Mouse (Mus musculus): Measurements from ENCODE around the gene Olfr1271.
"Not testable (repeated sequence)": the region's sequence is repeated elsewhere in the genome, so short reads cannot be mapped to it uniquely, and the experiment has no call there.

Olfr1271 gene

GRCm38 (mm10) chr2:90270932-90271331 is at the start of gene Olfr1271:
TSS of gene Olfr1271 (minus strand) at chr2:90271032.
- in situ Hi-C loops (cut with MboI; ENCODE audit: low pct_unique_long_range_greater_than_20kb in 1 of 2, low sequenced_read_pairs in 2 of 2, unreplicated experiment in 1 of 2): no loop called here

GRCm38 (mm10) chr2:90292741-90293140 is 21.9 kb upstream of the Olfr1271 start, which contains the start of gene Olfr1272:
TSS of gene Olfr1272 (minus strand) at chr2:90292841.
- in situ Hi-C loops (cut with MboI; ENCODE audit: low pct_unique_long_range_greater_than_20kb in 1 of 2, low sequenced_read_pairs in 2 of 2, unreplicated experiment in 1 of 2): no loop called here

- in situ Hi-C loops (cut with MboI; ENCODE audit: low pct_unique_long_range_greater_than_20kb in 1 of 2, low sequenced_read_pairs in 2 of 2, unreplicated experiment in 1 of 2): no loop called here
Observed at GRCm38 (mm10) chr2:90257492-90257891, 13.3 kb downstream of the Olfr1271 start, which contains the start of gene Olfr142. TSS of gene Olfr142 (minus strand) at chr2:90257592.

DNA sequence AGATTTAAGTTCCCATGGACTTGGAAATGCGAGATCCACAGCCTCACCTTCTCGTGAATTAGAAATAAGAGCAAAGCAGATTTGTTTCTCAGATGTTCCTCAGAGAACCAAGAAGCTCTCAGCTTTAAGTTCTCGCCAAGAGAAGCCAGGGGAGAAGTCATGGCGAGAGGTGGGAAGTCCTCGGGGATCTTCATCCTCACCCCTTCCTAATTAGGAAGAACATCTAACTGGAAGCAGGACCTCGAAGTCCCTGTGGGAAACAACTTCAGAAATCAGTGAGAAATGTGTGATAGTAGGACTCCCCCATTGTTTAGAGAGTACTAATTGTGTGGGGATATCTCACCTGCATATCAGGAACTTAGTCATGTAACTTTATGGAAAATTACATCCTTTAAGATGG is 46.4 kb downstream of the Olfr1271 start, which contains the start of gene Olfr1506:
TSS of gene Olfr1506 (minus strand) at position 101 of the 400 bp plus-strand sequence.
- in situ Hi-C loops (cut with MboI; ENCODE audit: low pct_unique_long_range_greater_than_20kb in 1 of 2, low sequenced_read_pairs in 2 of 2, unreplicated experiment in 1 of 2): not testable (repeated sequence)
